Mouse (Mus musculus) limb, embryonic 13.5 days (tissue): ENCODE data around the gene Snrpa1. TPM values are rescaled to one million over a fixed set of nuclear protein-coding genes. Genes with fewer than 3 reads are reported as not detected.

Experiments used
- ATAC-seq: fragments of 200-750 bp; cut with Nextera tagmentation; 2 replicates; pipeline ENCODE4 v1.8.0; 2017; ENCODE audit warnings: low read depth, moderate number of reproducible peaks, moderate TSS enrichment; ENCODE audit not compliant: low FRiP score
- H3K27ac ChIP-seq: fragments of 300-500 bp; sonication (generic); 2 replicates; pipeline ENCODE4 v1.5.1; 2015; ENCODE audit warnings: inconsistent platforms, mild to moderate bottlenecking, moderate library complexity
- H3K27me3 ChIP-seq: fragments of 300-500 bp; sonication (generic); 2 replicates; pipeline ENCODE4 v1.6.1; 2015; ENCODE audit warnings: mild to moderate bottlenecking, inconsistent platforms
- H3K36me3 ChIP-seq: fragments of 300-500 bp; sonication (generic); 2 replicates; pipeline ENCODE4 v1.6.1; 2015; ENCODE audit warnings: inconsistent platforms, mild to moderate bottlenecking, moderate library complexity
- H3K4me1 ChIP-seq: fragments of 300-500 bp; sonication (generic); 2 replicates; pipeline ENCODE4 v1.6.1; 2015; ENCODE audit warnings: inconsistent platforms
- H3K4me2 ChIP-seq: fragments of 300-500 bp; sonication (generic); replicated peaks from 2 replicates; pipeline ENCODE4 v1.6.1; 2015; ENCODE audit warnings: inconsistent platforms, mild to moderate bottlenecking, moderate library complexity
- H3K4me3 ChIP-seq: fragments of 300-500 bp; sonication (generic); 2 replicates; pipeline ENCODE4 v1.5.1; 2015; ENCODE audit warnings: moderate library complexity, mild to moderate bottlenecking, inconsistent platforms
- H3K9ac ChIP-seq: fragments of 300-500 bp; sonication (generic); 2 replicates; pipeline ENCODE4 v1.6.1; 2015; ENCODE audit warnings: mild to moderate bottlenecking, inconsistent platforms
- H3K9me3 ChIP-seq: fragments of 300-500 bp; sonication (generic); 2 replicates; pipeline ENCODE4 v1.6.1; 2016; ENCODE audit warnings: inconsistent platforms
- WGBS: fragments of 180-500 bp; shearing (Covaris S2); methylation state at CpG from one replicate; pipeline ENCODE4 v1.1.7; 2015; 5-methylcytosine and 5-hydroxymethylcytosine counted together
- polyA plus RNA-seq: library from polyadenylated mRNA; unstranded; fragments of >200 nt; fragmentation: Nextera tagmentation; extraction: Ambion mirVana; gene quantifications from 2 replicates; pipeline ENCODE4 v1.2.1, GENCODE M21; 2015

Snrpa1 gene
- polyA plus RNA-seq, 1 experiment from 2014 or later: 186 TPM

DNA sequence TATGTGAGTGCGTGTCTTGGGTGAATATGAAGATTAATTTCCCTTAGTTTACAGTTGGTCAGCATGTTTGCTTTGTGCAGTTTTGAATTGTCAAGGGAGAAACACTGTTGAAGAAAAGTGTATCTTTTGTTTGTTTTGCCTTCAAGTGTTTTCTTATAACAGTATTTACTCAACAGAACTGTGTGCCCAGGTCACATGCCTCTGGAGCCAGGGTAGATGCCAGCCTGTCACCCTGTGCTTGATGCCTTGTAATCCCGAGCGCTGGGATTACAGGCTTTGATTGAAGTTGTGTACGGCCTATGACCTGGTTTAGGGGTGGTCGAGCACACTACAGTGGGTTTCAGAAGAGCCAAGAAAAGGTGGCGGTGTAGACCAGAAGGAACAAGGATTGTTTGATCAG is 25.0 kb downstream of the Snrpa1 start:
- no peak for ATAC-seq
- no peak overlapping the region for H3K4me3 ChIP-seq
- H3K4me1 ChIP-seq: peaks cover 20% of the 10 kb centered on the region
- H3K4me2 ChIP-seq: no peak overlapping the region
- WGBS: 89% methylated on average over 6 of the region's 6 CpGs
- no peaks in the 10 kb centered on the region for H3K9me3 ChIP-seq
- H3K9ac ChIP-seq: no peak overlapping the region
- H3K36me3 ChIP-seq: peaks cover 69% of the 10 kb centered on the region
- H3K27ac ChIP-seq: no peak overlapping the region
- no peaks in the 10 kb centered on the region for H3K27me3 ChIP-seq

DNA sequence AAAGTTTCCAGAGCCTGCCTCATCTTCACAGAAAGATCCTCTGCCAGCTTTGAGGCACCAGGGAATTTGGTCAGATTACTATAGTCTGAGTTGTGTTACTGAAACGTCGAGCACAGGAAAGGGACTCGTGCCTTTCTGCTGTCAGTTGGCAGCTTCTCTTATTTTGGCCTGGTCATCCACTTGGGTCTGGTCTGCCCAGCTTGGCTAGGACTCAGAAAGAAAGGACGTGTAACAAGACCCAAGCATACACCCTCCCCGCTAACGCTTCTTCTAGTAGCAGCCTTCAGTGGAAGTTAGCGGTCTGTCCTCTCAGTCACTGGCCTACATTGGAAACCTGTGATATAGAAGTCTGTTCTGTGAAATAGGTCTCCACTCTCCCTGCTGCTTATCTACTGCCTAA is 25.7 kb downstream of the Snrpa1 start:
- peaks cover 75% of the 10 kb centered on the region for H3K36me3 ChIP-seq
- no peak overlapping the region for H3K27ac ChIP-seq
- no peak for ATAC-seq

DNA sequence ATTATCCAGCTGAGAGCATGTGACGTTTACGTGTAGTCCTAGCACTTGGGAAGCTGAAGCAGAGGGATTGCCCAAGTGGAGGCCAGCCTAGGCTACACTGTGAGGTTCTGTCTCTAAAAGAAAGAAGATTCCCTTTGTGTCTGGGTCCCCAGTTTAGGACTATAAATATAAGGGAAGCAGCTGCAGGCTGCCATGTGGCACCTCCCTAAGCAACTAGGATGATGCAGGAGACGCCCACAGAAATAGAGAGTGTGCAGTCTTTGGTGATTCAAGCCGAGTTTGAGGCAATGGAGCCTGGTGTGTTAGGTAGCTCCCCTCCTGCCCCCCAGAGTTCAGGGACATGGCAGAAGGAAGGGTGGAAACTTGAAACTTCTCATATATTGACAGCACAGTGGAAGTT is 28.8 kb downstream of the Snrpa1 start:
- H3K9me3 ChIP-seq: no peaks in the 10 kb centered on the region
- H3K27me3 ChIP-seq: no peaks in the 10 kb centered on the region
- H3K4me3 ChIP-seq: no peak overlapping the region
- no peak overlapping the region for H3K4me2 ChIP-seq
- no peak for ATAC-seq
- H3K9ac ChIP-seq: no peak overlapping the region
- 86% methylated on average over 4 of the region's 4 CpGs for WGBS
- peaks cover 98% of the 10 kb centered on the region for H3K36me3 ChIP-seq
- H3K4me1 ChIP-seq: no peaks in the 10 kb centered on the region
- H3K27ac ChIP-seq: no peak overlapping the region

More for the DNA sequence above, 25.7 kb downstream of the Snrpa1 start:
- Histone ChIP-seq H3K4me3 (no peak overlapping the region), H3K4me1 (peaks cover 17% of the 10 kb centered on the region), H3K27me3 (no peaks in the 10 kb centered on the region), H3K9me3 (no peaks in the 10 kb centered on the region), H3K4me2 (no peak overlapping the region), H3K9ac (no peak overlapping the region)
- 88% methylated on average over 7 of the region's 7 CpGs for WGBS

DNA sequence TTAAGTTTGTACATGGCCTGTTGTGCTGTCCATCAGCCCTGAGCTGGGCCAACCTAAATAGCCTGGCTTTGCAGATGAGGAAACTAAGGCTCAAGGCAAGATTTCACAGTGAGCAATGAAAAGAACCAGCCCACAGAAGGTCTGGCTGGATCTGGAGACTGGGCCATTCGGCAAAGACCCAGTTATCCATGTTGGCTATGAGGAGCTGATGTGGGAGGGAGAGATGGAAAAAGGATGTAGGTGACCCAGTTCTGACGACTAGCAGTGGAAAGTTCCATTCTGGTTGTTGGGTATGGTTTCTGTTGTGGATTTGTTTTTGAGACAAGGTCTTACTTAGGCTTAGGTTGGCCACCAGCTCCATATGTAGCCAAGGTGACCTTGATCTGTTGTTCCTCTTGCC is 29.3 kb downstream of the Snrpa1 start:
- WGBS: 85% methylated on average over 2 of the region's 2 CpGs
- Histone ChIP-seq H3K9me3 (no peaks in the 10 kb centered on the region), H3K9ac (no peak overlapping the region), H3K27me3 (no peaks in the 10 kb centered on the region), H3K4me2 (no peak overlapping the region), H3K27ac (no peak overlapping the region), H3K4me1 (no peaks in the 10 kb centered on the region), H3K4me3 (no peak overlapping the region), H3K36me3 (peaks cover 98% of the 10 kb centered on the region)
- no peak for ATAC-seq

DNA sequence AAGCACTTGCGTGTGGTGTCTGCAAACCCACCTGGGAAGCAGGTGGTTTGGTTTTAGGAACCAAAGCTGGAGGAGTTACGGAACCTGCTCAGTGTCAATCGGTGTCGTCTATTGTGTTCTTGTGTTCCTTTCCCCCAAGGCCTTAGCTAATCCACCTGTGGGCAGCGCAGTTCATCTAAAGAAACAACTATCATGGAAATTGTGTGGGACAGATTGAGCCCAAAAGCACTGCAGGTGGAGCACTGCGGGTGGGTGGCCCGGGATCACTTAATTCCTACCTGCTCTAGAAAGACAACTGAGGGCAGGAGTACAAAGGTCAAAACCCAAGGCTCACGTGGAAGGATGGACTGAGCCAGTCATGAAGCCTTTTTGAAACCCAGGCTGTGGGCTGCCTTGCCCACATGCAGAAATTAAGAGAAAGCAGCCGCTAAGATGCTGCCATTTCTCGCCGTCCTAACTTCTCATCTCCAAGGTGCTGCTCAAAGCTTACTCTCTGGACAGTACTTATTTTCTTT is 31.9 kb downstream of the Snrpa1 start:
- H3K9ac ChIP-seq: no peak overlapping the region
- no peak overlapping the region for H3K4me3 ChIP-seq
- no peak overlapping the region for H3K27ac ChIP-seq
- ATAC-seq: no peak
- no peaks in the 10 kb centered on the region for H3K9me3 ChIP-seq
- no peak overlapping the region for H3K4me2 ChIP-seq
- H3K27me3 ChIP-seq: no peaks in the 10 kb centered on the region
- no peaks in the 10 kb centered on the region for H3K4me1 ChIP-seq
- H3K36me3 ChIP-seq: peaks cover 74% of the 10 kb centered on the region
- WGBS: 90% methylated on average over 11 of the region's 11 CpGs

DNA sequence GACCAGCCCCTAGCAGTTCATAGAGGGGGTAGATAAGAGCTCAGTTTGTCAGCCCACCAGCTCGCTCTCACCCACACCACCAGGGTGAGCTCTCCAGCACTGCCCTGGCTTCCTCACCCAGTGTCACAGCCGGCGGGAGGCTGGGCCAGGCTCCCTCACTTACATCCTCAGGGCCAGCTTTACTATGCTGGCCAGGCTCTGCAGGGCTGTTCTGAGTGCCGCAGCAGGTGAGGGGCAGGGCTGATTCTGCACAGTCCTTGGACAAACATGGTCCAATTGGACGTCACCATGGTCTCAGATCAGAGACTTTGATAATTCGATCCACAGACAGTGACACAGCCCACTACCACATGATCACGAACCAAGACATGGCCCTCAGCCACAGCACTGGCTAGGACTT is 32.8 kb downstream of the Snrpa1 start:
- Histone ChIP-seq H3K36me3 (peaks cover 66% of the 10 kb centered on the region), H3K27ac (no peak overlapping the region), H3K4me2 (no peak overlapping the region), H3K4me3 (no peak overlapping the region), H3K4me1 (no peaks in the 10 kb centered on the region), H3K9me3 (no peaks in the 10 kb centered on the region), H3K9ac (no peak overlapping the region), H3K27me3 (no peaks in the 10 kb centered on the region)
- no peak for ATAC-seq
- 87% methylated on average over 7 of the region's 7 CpGs for WGBS

DNA sequence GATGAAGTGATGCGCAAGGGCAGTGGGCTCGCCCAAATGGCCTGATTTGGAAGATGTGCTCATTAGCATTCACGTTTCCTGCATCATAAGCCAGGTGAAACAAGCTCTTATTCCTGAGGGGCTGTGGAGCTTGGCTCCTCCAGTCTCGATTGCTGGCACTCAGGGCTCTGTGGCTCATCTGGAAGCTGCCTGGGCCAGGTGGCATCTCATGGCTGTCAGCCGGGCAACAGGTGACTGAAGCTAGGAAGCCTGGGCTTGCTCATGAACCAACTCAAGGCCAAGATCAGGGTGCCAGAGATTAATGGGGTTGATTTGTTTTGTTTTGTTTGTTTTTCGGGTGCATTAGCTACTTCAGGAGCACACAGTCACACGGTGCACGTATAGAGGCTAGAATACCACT is 33.9 kb downstream of the Snrpa1 start:
- Histone ChIP-seq H3K4me3 (no peak overlapping the region), H3K4me2 (no peak overlapping the region), H3K9me3 (no peaks in the 10 kb centered on the region), H3K4me1 (no peaks in the 10 kb centered on the region), H3K9ac (no peak overlapping the region), H3K27ac (no peak overlapping the region), H3K27me3 (no peaks in the 10 kb centered on the region), H3K36me3 (peaks cover 55% of the 10 kb centered on the region)
- no peak for ATAC-seq
- 83% methylated on average over 8 of the region's 8 CpGs for WGBS

DNA sequence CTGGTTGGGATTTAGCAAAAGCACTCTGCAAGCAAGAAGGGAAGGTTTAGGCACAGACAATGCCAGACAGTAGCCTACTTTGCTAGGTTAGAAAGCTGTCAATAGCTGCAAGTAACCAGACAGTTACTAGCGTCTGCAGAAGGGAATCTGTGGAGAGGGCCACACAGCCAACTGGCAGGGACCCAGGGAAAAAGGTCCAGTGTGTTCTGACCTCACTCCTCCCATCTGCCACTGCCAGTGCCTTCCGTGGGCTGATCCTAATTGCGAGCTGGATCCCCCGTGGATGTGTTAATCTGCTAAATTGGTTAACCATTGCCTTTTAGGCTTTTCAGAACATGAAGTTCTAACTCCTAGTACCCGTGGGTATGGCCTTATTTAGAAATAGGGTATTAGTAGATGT is 35.3 kb downstream of the Snrpa1 start:
- H3K4me3 ChIP-seq: no peak overlapping the region
- WGBS: 65% methylated on average over 5 of the region's 5 CpGs
- no peak for ATAC-seq
- peaks cover 41% of the 10 kb centered on the region for H3K36me3 ChIP-seq
- no peak overlapping the region for H3K4me2 ChIP-seq
- no peak overlapping the region for H3K9ac ChIP-seq
- H3K4me1 ChIP-seq: no peaks in the 10 kb centered on the region
- H3K9me3 ChIP-seq: no peaks in the 10 kb centered on the region
- H3K27ac ChIP-seq: no peak overlapping the region
- H3K27me3 ChIP-seq: no peaks in the 10 kb centered on the region

DNA sequence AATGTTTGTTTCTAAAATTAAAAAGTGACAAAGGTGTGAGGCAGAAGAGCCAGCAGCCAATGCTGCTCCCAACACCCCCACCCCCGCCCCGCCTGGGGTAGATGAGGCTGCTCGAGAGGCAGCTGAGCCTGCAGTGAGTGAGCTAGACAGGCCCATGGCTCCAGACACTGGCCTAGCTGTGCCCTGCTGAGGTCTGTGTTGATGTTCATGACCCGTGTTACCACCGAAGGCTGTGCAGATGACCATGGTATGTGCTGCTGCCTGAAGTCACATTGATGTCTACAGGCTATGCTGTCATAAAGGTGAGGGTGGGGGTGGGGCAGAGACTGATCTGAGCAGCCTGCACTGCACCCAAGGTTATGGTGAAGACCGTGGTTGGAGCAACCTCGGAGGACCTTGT is 40.0 kb downstream of the Snrpa1 start:
- H3K27ac ChIP-seq: no peak overlapping the region
- H3K4me1 ChIP-seq: no peaks in the 10 kb centered on the region
- ATAC-seq: no peak
- no peak overlapping the region for H3K4me3 ChIP-seq
- H3K36me3 ChIP-seq: no peaks in the 10 kb centered on the region
- no peak overlapping the region for H3K9ac ChIP-seq
- H3K4me2 ChIP-seq: no peak overlapping the region
- WGBS: 72% methylated on average over 7 of the region's 7 CpGs
- H3K9me3 ChIP-seq: no peaks in the 10 kb centered on the region
- no peaks in the 10 kb centered on the region for H3K27me3 ChIP-seq

DNA sequence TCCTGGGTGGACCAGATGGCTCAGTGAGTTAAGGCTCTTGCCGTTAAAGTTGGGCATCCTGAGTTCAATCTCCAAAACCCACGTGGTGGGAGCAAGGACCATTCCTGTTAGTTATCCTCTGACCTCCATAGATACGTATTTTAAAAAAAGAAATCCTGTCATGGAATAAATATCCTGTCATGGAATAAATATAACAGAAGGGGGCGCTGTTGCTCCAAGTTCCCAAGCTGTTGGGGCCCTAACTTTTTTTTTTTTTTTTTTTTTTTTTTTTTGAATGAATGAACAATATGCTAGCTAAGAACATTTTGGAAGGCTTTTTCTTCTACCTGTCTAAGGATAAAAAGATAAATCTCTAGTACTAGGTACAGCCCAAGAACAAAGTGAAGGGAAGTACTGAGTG is 43.1 kb downstream of the Snrpa1 start:
- ATAC-seq: no peak
- no peak overlapping the region for H3K4me2 ChIP-seq
- no peak overlapping the region for H3K27ac ChIP-seq
- no peaks in the 10 kb centered on the region for H3K27me3 ChIP-seq
- H3K4me3 ChIP-seq: no peak overlapping the region
- H3K9me3 ChIP-seq: no peaks in the 10 kb centered on the region
- no peaks in the 10 kb centered on the region for H3K36me3 ChIP-seq
- no peak overlapping the region for H3K9ac ChIP-seq
- 4% methylated on average over 4 of the region's 4 CpGs for WGBS
- H3K4me1 ChIP-seq: peaks cover 4% of the 10 kb centered on the region

DNA sequence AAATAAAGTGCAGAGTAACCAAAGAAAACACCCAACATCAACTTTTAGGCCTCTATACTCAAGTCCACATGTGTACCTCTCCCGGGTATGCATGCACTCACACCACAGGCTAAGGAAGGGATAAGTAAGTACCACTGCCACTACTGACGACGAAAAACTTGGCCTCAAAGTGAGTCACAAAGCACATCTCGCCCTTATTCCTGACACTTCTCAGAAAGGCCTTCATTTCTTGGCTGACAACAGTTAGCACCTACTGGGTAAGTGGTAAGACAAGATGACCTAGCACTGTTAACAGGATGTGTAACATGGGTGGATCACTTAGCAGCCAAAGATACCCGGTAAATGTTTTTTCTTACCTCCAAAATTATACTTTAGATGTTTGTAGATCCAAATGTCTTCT is 45.7 kb downstream of the Snrpa1 start:
- 90% methylated on average over 5 of the region's 5 CpGs for WGBS
- no peaks in the 10 kb centered on the region for H3K27me3 ChIP-seq
- no peaks in the 10 kb centered on the region for H3K36me3 ChIP-seq
- H3K27ac ChIP-seq: no peak overlapping the region
- no peak overlapping the region for H3K4me2 ChIP-seq
- no peak overlapping the region for H3K4me3 ChIP-seq
- no peak for ATAC-seq
- no peak overlapping the region for H3K9ac ChIP-seq
- H3K4me1 ChIP-seq: peaks cover 15% of the 10 kb centered on the region
- no peaks in the 10 kb centered on the region for H3K9me3 ChIP-seq

DNA sequence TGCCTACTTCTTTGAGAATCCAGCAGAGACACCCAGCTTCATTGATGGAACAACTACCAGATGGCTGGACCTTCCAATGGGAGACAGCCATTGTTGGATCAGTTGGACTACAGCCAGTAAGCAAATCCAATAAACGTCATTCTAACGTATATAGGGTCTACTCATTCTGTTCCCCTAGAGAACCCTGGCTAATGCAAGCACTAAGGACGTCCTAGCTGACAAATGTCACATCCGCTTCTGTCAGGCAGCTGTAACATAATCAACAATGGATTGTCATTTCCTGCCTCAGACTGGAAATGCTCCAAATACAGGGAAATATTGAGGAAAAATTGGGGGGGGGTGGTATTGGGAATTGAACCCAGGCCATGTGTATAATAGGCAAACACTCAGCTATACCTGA is 47.0 kb downstream of the Snrpa1 start:
- no peaks in the 10 kb centered on the region for H3K9me3 ChIP-seq
- no peak overlapping the region for H3K4me2 ChIP-seq
- H3K4me1 ChIP-seq: peaks cover 20% of the 10 kb centered on the region
- no peak overlapping the region for H3K27ac ChIP-seq
- no peaks in the 10 kb centered on the region for H3K27me3 ChIP-seq
- no peak overlapping the region for H3K4me3 ChIP-seq
- H3K9ac ChIP-seq: no peak overlapping the region
- WGBS: 53% methylated on average over 4 of the region's 4 CpGs
- ATAC-seq: no peak
- H3K36me3 ChIP-seq: no peaks in the 10 kb centered on the region

DNA sequence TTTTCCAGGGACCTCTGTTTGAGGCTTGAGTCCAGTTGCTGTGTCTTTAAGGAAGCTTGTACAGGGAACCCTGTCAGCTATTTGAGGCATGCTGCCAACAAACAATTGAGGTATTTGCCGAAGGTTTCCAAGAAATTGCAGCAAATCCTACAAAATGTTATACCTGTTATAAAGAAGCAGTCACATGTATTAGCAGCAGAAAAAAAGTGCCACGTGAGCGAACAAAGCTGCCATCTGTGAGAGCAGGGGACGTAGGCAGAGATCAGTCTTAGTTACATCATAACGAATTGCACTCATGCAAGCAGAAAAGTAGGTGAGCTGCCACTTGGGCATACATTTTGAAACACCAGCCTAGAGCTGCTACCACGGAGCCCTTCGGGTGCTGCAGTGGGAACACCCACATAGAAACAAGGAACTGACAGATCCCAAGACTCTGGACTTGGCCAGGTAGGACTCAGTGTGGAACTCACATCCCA is 47.8 kb downstream of the Snrpa1 start:
- peaks cover 28% of the 10 kb centered on the region for H3K4me1 ChIP-seq
- H3K4me2 ChIP-seq: no peak overlapping the region; the same call in 1 of the 2 replicates
- WGBS: 46% methylated on average over 7 of the region's 7 CpGs
- no peaks in the 10 kb centered on the region for H3K36me3 ChIP-seq
- no peaks in the 10 kb centered on the region for H3K27me3 ChIP-seq
- no peaks in the 10 kb centered on the region for H3K9me3 ChIP-seq
- no peak overlapping the region for H3K9ac ChIP-seq
- no peak for ATAC-seq
- H3K4me3 ChIP-seq: no peak overlapping the region
- H3K27ac ChIP-seq: peak overlapping the region; percentile 52; the same call in 1 of the 2 replicates
